Mouse (Mus musculus): ENCODE data around the gene Add3. TPM values are rescaled to one million over a fixed set of nuclear protein-coding genes. Genes with fewer than 3 reads are reported as not detected.

The Add3 gene
- polyA plus RNA-seq, 1 experiment, result 28.0 TPM

DNA sequence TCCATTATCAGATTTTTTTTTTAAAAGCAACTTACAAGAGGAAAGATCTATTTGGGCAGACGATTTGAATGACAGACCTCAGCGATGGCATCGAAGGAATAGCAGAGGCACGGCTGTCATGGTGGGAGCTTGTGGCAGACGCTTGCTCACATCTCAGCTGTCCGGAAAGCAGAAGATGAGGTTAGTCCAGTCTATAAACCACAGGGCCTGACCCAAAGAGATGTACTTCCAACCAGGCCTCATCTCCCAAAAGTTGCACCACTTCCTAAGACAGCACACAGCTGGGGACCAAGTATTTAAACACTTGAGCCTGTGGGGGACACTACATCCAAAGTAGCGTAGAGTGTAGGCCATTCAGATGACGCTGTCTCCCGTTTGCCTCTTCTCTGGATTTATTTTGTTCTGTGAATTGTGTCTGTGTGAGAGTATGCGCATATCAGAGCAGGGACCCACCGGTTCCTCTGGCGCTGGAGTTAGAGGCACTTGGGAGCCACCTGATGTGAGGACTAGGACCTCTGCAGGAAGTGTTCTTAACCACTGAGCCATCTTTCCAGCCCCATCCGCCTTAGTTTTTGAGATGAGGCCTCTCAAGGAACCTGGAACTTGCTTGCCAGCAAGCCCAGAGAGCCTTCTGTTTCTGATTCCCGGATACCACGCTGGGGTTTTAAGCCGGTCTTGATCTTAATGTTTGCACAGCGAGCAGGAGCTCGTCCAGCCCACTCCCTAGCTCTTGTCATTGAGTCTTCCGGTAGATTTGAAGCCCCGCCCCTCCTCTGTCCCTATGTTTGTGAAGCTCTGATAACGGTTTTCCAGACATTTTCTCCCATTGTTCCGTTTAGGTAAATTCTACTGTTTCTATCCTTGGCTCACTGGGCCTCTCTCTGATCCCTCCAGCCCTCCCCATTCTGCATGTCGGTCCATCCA is 156.3 kb downstream of the Add3 start:
- WGBS, result 62% methylated on average over 23 of the region's 23 CpGs
- no peak for DNase-seq (ENCODE audit: low read depth, low spot score)

Other genes with a start within 250 kb of the Add3 start
- 347 and 657 TPM in 2 replicates for gene Xpnpep1, start 100.2 kb upstream of the Add3 start, polyA plus RNA-seq (2012; rRNA removed)
- gene Mxi1, start 170.1 kb downstream of the Add3 start, polyA plus RNA-seq (2012; rRNA removed), result 28.5 and 44.2 TPM in 2 replicates
- gene Gm10197, start 231.3 kb downstream of the Add3 start, polyA plus RNA-seq (2012; rRNA removed), result not detected in 2 replicates

All from large intestine, adult 2 months (tissue).